Mouse (Mus musculus) naive thymus-derived CD4-positive, alpha-beta T cell, adult 2 months (primary cell): ENCODE data around the gene Herc6.

ENCODE experiments used
- DNase-seq: peaks from one replicate; pipeline ENCODE4 v3.0.0-alpha.2; 2011; ENCODE audit warnings: low read depth

The Herc6 gene

GRCm38 (mm10) chr6:57581595-57581994 is 795 bp downstream of the Herc6 start:
- no peak for DNase-seq

DNA sequence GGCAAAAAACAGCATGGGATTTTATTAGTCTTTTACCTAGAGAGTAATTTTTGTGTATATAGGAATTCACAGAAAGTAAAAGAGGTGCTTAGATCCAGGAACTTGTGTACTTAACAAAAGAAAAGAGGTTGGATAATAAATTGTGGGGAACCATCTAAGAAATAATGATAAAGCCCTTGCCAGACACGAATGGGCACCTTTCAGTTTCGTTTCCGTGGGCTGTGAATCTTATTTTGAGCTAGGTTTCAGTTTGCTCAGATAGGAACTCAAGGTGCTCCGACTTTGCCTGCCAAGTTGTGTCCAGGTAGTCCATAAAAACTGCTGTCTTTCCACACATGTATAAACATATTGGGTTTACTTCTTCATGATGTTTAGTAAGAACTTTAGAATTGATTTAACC is 1.6 kb downstream of the Herc6 start:
- DNase-seq = peak; percentile 78

DNA sequence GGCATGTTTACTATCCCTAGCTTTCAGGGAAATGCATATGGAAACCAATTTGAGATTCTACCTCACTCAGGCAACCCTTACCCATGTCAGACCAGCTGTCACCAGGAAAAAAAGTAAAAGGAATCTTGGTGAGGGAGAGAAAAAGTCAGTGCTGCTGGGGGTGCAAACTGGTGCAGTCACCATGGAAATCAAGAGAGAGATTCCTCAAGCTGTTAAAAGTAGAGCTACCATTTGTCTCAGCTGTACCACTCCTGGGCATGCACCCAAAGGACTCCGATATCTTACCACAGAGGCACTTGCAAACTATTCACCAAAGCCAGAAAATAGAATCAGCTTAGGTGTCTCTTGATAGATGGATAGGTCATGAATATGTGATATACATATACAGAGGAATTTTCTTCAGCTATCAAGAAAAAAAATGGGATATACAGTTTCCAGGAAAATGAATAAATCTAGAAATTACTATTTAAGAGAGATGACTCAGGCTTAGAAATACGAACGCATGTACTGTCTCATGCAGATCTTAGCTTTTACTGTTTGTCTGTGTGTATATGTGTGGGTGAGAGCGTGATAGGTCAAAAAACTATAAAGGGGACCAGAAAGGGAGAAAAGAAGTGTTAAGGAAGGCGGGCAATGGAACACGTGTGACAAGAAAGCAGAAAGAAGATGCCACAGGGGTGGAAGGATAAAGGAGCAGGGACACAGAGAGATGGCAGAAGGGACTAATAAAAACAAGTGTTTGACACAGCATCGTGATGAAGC is 24.9 kb downstream of the Herc6 start:
- DNase-seq = no peak

DNA sequence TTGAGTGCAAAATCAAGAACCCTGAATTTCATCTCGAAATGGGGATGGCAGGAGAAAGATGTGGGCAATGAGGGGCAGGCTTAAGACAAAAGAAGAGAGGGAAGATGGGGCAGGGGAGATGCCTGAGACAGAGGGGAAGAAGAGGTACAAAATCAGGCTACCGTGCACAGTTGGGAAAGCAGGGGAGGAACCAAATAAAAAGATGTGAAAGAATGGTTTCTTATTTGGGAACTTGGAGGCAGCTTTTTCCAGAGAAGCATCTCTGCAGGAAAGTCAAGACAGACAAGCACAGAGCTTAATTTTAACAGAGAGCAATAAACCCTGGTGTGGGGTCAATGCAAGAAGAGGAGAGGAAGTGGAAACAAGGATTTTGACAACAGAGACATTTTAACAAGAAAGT is 27.2 kb downstream of the Herc6 start:
- DNase-seq = no peak

DNA sequence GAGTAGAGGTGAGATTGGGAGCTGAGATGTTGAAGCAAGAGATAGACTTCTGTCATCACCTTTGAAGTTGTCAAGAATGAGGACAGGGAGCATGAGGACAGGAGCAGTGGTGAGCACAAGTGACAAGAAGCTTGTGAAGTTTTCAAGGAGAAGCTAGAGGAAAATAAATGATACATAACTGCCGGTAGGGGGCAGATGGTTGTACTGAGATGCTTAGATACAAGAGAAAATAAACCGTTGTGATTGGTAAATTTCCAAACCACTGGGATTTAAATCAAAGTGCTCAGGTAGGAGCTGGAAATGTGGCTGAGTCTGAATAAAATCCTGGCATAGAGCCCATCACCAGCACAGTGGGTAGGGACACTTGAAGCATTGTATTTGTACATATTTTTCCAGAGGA is 28.8 kb downstream of the Herc6 start:
- peak; percentile 29 for DNase-seq

DNA sequence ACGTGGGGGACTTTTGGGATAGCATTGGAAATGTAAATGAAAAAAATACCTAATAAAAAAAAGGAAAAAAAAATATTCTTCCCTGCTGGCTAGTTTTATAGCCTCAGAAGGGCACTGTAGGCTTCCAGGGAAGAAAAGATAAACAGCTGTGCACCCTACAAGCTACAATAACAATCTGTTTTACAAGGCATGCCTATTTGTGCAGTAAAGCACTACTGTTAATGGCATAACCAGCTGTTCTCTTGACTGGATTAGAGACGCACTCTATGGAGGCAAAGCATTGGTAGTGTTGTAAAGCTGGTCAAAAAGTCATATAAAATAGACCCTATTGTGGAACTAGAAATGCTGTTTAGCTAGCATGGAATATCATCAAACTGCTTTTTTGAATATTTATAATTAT is 35.0 kb downstream of the Herc6 start:
- DNase-seq = no peak

DNA sequence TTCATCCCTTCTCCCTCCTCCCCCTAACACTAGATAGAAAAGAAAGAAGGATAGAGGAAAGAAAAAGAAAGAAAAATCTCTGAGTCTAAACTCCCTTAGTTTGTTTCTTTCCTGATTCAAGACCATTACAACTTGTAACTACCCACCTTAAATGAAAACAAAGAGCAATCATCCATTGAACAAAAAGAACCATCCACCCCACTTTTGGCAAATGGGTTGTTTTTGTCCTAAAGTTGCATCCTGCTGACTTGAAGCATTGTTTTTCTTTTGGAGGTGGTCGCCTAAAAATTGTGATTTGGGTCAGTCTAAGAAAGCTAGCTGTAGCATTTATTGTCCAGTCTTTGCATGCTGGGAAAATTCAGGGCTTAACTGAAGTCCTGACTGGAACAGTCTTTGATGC is 58.7 kb downstream of the Herc6 start:
- no peak for DNase-seq

DNA sequence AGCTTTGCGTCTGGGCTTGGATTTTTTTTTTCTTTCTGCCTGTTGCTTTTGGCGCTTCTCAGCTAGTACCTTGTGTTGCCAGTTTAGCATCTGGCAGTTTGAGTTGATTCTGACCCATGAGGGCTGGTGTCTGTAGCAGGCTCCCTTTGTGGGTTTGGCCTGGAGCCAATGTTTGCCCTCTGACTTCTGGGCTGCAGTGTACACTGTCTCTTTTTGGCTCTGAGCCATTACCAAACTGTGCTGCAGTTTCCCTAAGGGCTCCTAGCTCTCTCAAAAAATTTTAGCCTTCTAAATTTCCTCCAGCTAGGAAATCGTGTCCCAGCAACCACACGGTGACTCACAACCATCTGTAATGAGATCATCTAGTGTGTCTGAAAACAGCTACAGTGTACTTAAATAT is 61.0 kb downstream of the Herc6 start:
- DNase-seq = no peak

- DNase-seq = no peak
These were observed 66.5 kb downstream of the Herc6 start for GRCm38 (mm10) chr6:57647256-57647655.

GRCm38 (mm10) chr6:57661295-57661694 is 80.5 kb downstream of the Herc6 start:
- DNase-seq = no peak

- no peak for DNase-seq
These were observed 103.4 kb downstream of the Herc6 start for GRCm38 (mm10) chr6:57684156-57684555.

DNA sequence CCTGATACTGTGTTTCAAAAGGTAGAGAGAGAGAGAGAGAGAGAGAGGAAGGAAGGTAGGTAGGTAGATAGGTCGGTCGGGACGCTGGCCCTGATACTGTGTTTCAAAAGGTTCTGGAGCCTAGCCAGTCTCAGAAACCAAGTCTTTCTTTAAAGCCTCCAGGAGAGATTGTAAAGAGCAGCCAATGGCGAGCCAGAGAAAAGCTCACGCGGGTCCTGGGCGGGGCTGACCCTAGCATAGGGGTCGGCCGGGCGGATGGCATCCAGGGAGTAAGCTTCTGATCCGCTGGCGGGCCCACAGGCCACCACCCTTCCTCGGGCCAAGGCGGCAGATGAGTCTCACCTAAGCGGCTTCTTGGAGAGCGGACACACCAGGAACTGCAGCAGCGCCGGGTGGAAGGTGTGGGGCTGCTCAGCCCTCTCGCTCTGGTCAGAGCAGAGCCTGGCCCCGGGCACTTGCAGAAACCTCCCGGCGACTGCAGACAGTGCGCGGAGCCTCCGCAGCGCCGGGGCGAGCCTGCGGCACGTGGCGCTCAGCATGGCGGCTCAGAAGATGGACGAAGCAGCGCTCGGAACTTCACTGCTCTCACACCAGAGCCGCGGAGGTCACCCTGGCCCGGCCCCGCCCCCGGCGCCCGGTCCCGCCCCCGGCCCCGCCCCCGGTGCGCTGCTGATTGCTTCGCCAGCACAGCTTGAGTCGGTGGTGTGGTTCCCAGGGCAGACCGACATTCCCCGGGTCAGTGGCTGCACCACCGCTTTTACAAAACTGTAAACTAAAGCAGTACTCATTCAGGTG is 110.9 kb downstream of the Herc6 start, which contains the start of gene Pyurf:
Gene Pyurf (minus strand): TSS at position 612 of the 795 bp plus-strand sequence.
- peak; percentile 92 for DNase-seq

DNA sequence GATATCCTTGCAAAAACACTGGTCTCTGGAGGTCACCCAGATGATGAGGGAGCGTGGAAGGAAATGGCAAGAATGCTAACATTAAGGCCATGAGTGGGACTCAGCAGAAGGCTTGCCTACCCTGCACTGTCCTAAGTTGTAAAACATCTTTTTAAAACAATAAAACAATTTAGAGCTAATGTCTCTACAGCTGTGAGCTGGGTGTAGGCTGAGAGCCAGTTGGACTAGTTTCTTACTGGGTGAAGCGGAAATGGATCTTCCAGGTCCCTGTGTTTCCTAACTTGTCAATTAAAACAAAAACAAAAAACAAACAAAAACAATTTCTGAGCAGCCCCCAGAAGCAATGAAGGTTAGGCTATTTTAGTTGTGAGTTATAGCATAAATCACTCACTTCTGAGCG is 112.3 kb downstream of the Herc6 start:
- no peak for DNase-seq

- DNase-seq = no peak
These were observed 120.9 kb downstream of the Herc6 start for GRCm38 (mm10) chr6:57701686-57702085.

GRCm38 (mm10) chr6:57702376-57702742 is 121.6 kb downstream of the Herc6 start, which contains the start of gene Lancl2:
Gene Lancl2, plus strand, starts transcription at chr6:57702540.
- DNase-seq = no peak

DNA sequence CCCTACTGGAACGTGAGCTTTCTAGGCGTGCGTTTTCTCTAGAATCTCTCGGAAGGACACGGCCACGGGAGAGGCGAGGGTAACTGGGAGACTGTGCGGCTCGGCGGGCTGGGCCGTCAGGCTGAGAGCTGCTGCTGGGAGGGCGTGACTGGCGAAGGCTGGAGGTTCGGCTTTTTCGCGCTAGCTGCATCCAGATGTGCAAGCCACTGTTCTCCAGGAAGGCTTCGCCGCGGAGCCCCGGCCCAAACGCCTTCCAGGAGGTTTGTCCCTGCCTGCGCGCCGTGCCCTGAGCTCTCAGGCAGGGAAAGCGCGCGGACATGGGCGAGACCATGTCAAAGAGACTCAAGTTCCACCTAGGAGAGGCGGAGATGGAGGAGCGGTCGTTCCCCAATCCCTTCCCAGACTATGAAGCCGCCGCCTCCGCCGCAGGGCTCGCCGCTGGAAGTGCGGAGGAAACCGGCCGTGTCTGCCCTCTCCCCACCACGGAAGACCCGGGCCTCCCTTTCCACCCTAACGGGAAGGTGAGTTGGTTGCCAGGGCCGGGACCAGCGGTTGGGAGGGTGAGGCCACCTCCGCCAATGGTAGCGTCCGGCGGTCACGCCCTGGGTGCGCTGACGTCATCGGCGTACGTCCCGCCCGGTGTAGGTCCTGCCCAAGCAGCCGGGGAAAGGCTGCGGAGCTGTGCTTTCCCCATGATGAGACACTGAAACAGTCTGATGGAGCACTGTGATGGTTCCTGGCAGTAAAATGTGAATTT is 122.1 kb downstream of the Herc6 start:
- peak; percentile 95 for DNase-seq

- no peak for DNase-seq
These were observed 122.9 kb downstream of the Herc6 start for GRCm38 (mm10) chr6:57703703-57704102.

DNA sequence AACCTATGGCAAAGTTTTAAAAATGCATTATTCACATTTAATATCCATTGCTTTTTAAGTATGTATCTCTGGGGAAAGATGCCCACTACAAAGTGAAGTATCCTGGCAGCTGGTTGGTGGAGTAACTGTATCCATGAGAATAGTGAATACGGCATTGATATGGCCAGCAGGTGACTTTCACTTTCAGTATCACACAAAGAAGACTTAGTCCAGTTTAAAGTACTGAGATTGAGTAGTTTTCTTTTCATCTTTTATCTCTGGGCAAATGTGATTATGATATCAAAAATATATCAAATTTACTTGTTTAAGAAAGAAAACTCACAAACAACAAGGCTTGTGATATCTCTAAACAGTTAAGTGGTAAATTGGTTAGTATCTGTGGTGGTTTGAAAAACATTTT is 125.9 kb downstream of the Herc6 start:
- peak; percentile 51 for DNase-seq

GRCm38 (mm10) chr6:57711726-57712125 is 130.9 kb downstream of the Herc6 start:
- peak; percentile 11 for DNase-seq
